Mouse (Mus musculus) neural tube, embryonic 15.5 days (tissue): Measurements from ENCODE around the gene Rex1bd. TPM values are rescaled to one million over a fixed set of nuclear protein-coding genes. Genes with fewer than 3 reads are reported as not detected.

Experiments
- ATAC-seq: fragments of 200-750 bp; cut with Nextera tagmentation; 2 replicates; pipeline ENCODE4 v1.8.0; 2017; ENCODE audit warnings: mild to moderate bottlenecking, moderate TSS enrichment, moderate library complexity; ENCODE audit not compliant: low FRiP score
- H3K27ac ChIP-seq: fragments of 300-500 bp; sonication (generic); replicated peaks from 2 replicates; pipeline ENCODE4 v1.5.1; 2015; ENCODE audit warnings: mild to moderate bottlenecking, inconsistent platforms
- H3K27me3 ChIP-seq: fragments of 300-500 bp; sonication (generic); replicated peaks from 2 replicates; pipeline ENCODE4 v1.6.1; 2015; ENCODE audit warnings: inconsistent platforms
- H3K36me3 ChIP-seq: fragments of 300-500 bp; sonication (generic); 2 replicates; pipeline ENCODE4 v1.6.1; 2015; ENCODE audit warnings: inconsistent platforms
- H3K4me1 ChIP-seq: fragments of 300-500 bp; sonication (generic); 2 replicates; pipeline ENCODE4 v1.6.1; 2015; ENCODE audit warnings: inconsistent platforms
- H3K4me2 ChIP-seq: fragments of 300-500 bp; sonication (generic); 2 replicates; pipeline ENCODE4 v1.6.1; 2015; ENCODE audit warnings: inconsistent platforms, mild to moderate bottlenecking, moderate library complexity
- H3K4me3 ChIP-seq: fragments of 300-500 bp; sonication (generic); replicated peaks from 2 replicates; pipeline ENCODE4 v1.5.1; 2015; ENCODE audit warnings: mild to moderate bottlenecking, inconsistent platforms
- H3K9ac ChIP-seq: fragments of 300-500 bp; sonication (generic); replicated peaks from 2 replicates; pipeline ENCODE4 v1.6.1; 2015; ENCODE audit warnings: mild to moderate bottlenecking, inconsistent platforms
- H3K9me3 ChIP-seq: fragments of 300-500 bp; sonication (generic); replicated peaks from 2 replicates; pipeline ENCODE4 v1.6.1; 2016; ENCODE audit warnings: inconsistent platforms
- WGBS: fragments of 180-500 bp; shearing (Covaris S2); methylation state at CpG from one replicate; pipeline ENCODE4 v1.1.7; 2015; ENCODE audit warnings: mixed read lengths; 5-methylcytosine and 5-hydroxymethylcytosine counted together
- polyA plus RNA-seq: library from polyadenylated mRNA; unstranded; fragments of >200 nt; fragmentation: Nextera tagmentation; extraction: Ambion mirVana; gene quantifications from 2 replicates; pipeline ENCODE4 v1.2.1, GENCODE M21; 2015

The Rex1bd gene
- polyA plus RNA-seq, 1 experiment from 2014 or later: 181 TPM

- Histone ChIP-seq H3K9ac (peak overlapping the region; percentile 91), H3K4me2 (peak overlapping the region; percentile 93), H3K4me3 (peak overlapping the region; percentile 88), H3K9me3 (no peaks in the 10 kb centered on the region), H3K4me1 (peaks cover 52% of the 10 kb centered on the region), H3K27ac (peak overlapping the region; percentile 97), H3K27me3 (no peaks in the 10 kb centered on the region), H3K36me3 (peaks cover 20% of the 10 kb centered on the region)
- ATAC-seq: no peak
- 15% methylated on average over 4 of the region's 4 CpGs for WGBS
These were observed 33.5 kb upstream of the Rex1bd start for GRCm38 (mm10) chr8:70540013-70540506.

- peak within 1 kb of the TSS; percentile 88 for H3K4me3 ChIP-seq
- ATAC-seq: peak; percentile 91
- H3K9ac ChIP-seq: peak within 1 kb of the TSS; percentile 91
- H3K27ac ChIP-seq: peak within 1 kb of the TSS; percentile 97
- under 1% methylated on average over 58 of the region's 58 CpGs for WGBS
- peaks cover 48% of the 10 kb centered on the region for H3K4me1 ChIP-seq
- H3K36me3 ChIP-seq: peaks cover 28% of the 10 kb centered on the region
- no peaks in the 10 kb centered on the region for H3K27me3 ChIP-seq
- H3K9me3 ChIP-seq: no peaks in the 10 kb centered on the region
- peak within 1 kb of the TSS; percentile 93 for H3K4me2 ChIP-seq
These were observed 32.7 kb upstream of the Rex1bd start, which contains the start of gene Ell for GRCm38 (mm10) chr8:70539077-70539813. TSS of gene Ell (plus strand) at chr8:70539457.

DNA sequence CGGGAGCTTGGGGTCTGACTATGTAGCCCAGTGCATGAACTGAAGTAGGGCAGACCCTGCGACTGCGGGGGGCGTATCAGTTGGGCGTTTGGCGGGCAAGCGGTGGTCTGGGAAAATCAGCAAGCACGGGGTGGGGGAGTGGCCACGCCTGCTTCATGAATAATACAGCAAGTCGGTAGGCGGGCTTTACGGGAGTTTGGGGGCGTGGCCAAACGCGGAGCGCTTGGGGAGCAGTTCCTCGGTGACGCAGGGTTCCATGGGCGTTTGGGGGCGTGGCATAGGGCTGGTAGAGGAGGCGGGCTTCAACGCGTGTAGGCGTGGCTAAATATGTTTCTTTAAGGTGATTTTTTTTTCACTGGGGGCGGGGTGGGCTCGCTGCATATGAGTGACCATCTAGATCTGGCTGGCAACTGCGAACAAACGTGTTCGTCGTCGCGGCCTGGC is 32.1 kb upstream of the Rex1bd start:
- H3K27ac ChIP-seq: peak overlapping the region; percentile 97
- peak; percentile 86 for ATAC-seq
- peaks cover 34% of the 10 kb centered on the region for H3K36me3 ChIP-seq
- under 1% methylated on average over 32 of the region's 32 CpGs for WGBS
- peaks cover 42% of the 10 kb centered on the region for H3K4me1 ChIP-seq
- H3K9me3 ChIP-seq: no peaks in the 10 kb centered on the region
- no peaks in the 10 kb centered on the region for H3K27me3 ChIP-seq
- peak overlapping the region; percentile 93 for H3K4me2 ChIP-seq
- peak overlapping the region; percentile 91 for H3K9ac ChIP-seq
- peak overlapping the region; percentile 88 for H3K4me3 ChIP-seq

DNA sequence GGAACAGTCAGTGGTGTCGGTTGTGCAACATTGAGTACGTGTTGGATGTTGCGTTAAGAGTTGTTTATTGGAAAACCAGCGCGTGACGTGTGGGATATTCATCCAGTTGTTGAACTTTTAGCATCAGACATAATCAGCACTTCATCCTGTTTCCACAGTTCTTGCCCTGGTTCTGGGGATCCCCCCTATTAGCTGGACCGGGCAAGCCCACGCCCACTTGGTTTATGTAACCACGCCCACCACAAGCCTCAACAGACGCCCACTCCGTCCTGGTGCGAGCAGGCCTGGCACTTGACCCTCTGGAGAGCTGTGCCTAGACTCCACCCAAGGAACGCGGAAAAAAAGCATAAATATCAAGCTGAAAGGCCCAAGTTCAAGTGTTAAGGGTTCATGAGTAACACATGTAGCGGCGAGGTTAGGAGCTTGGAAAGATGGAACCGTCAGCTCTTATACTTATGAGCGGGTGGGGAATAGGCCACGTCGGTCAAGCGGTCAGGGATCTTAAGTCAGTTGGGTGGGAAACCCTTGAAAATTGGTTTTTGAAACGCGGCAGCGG is 31.6 kb upstream of the Rex1bd start:
- H3K36me3 ChIP-seq: peaks cover 39% of the 10 kb centered on the region
- peak overlapping the region; percentile 97 for H3K27ac ChIP-seq
- peak overlapping the region; percentile 42 for H3K9ac ChIP-seq
- peak overlapping the region; percentile 93 for H3K4me2 ChIP-seq
- H3K4me3 ChIP-seq: peak overlapping the region; percentile 88
- H3K9me3 ChIP-seq: no peaks in the 10 kb centered on the region
- WGBS: 15% methylated on average over 24 of the region's 24 CpGs
- H3K4me1 ChIP-seq: peaks cover 38% of the 10 kb centered on the region
- no peaks in the 10 kb centered on the region for H3K27me3 ChIP-seq
- peak; percentile 7; the same call in 1 of the 2 replicates for ATAC-seq

- Histone ChIP-seq H3K4me3 (no peak overlapping the region), H3K4me1 (peaks cover 16% of the 10 kb centered on the region), H3K36me3 (peaks cover 63% of the 10 kb centered on the region), H3K27ac (no peak overlapping the region), H3K4me2 (no peak overlapping the region), H3K9me3 (no peaks in the 10 kb centered on the region), H3K9ac (no peak overlapping the region), H3K27me3 (no peaks in the 10 kb centered on the region)
- no peak for ATAC-seq
- 89% methylated on average over 2 of the region's 2 CpGs for WGBS
These were observed 29.1 kb upstream of the Rex1bd start for GRCm38 (mm10) chr8:70535701-70536100.

DNA sequence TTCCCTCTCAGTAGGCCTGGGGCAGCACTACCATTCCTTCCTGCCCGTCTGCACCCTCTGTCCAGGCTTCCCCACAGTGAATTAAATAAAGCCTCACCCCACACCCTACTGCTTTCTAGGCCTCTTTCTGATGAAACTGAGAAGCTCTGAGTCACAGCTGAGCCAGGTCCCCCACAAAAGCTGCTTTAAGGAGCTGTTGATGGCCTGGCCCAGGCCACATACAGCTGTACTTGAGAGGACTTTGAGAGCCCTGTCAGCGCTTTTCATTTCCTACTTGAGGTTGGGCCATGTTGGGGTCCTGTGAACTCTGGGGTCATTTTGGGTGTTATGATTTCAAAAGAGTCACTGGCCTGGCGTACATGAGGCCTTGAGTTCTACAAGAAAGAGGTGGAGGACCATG is 28.7 kb upstream of the Rex1bd start:
- no peak overlapping the region for H3K27ac ChIP-seq
- no peaks in the 10 kb centered on the region for H3K27me3 ChIP-seq
- ATAC-seq: no peak
- no peak overlapping the region for H3K4me2 ChIP-seq
- H3K9ac ChIP-seq: no peak overlapping the region
- peaks cover 12% of the 10 kb centered on the region for H3K4me1 ChIP-seq
- H3K36me3 ChIP-seq: peaks cover 66% of the 10 kb centered on the region
- 97% methylated on average over 3 of the region's 3 CpGs for WGBS
- no peaks in the 10 kb centered on the region for H3K9me3 ChIP-seq
- no peak overlapping the region for H3K4me3 ChIP-seq

GRCm38 (mm10) chr8:70534281-70534680 is 27.7 kb upstream of the Rex1bd start:
- WGBS: 97% methylated on average over 12 of the region's 12 CpGs
- no peaks in the 10 kb centered on the region for H3K27me3 ChIP-seq
- no peak for ATAC-seq

GRCm38 (mm10) chr8:70530314-70530713 is 23.8 kb upstream of the Rex1bd start:
- H3K27me3 ChIP-seq: no peaks in the 10 kb centered on the region
- H3K9ac ChIP-seq: no peak overlapping the region
- 93% methylated on average over 2 of the region's 2 CpGs for WGBS
- peaks cover 33% of the 10 kb centered on the region for H3K4me1 ChIP-seq
- H3K27ac ChIP-seq: no peak overlapping the region
- no peak overlapping the region for H3K4me3 ChIP-seq
- H3K9me3 ChIP-seq: no peaks in the 10 kb centered on the region
- ATAC-seq: no peak
- peaks cover 53% of the 10 kb centered on the region for H3K36me3 ChIP-seq
- H3K4me2 ChIP-seq: no peak overlapping the region

More at GRCm38 (mm10) chr8:70534281-70534680, 27.7 kb upstream of the Rex1bd start:
- H3K36me3 ChIP-seq: peaks cover 71% of the 10 kb centered on the region
- H3K27ac ChIP-seq: no peak overlapping the region
- H3K4me1 ChIP-seq: peaks cover 18% of the 10 kb centered on the region
- H3K9ac ChIP-seq: no peak overlapping the region
- H3K4me3 ChIP-seq: no peak overlapping the region
- no peak overlapping the region for H3K4me2 ChIP-seq
- no peaks in the 10 kb centered on the region for H3K9me3 ChIP-seq

DNA sequence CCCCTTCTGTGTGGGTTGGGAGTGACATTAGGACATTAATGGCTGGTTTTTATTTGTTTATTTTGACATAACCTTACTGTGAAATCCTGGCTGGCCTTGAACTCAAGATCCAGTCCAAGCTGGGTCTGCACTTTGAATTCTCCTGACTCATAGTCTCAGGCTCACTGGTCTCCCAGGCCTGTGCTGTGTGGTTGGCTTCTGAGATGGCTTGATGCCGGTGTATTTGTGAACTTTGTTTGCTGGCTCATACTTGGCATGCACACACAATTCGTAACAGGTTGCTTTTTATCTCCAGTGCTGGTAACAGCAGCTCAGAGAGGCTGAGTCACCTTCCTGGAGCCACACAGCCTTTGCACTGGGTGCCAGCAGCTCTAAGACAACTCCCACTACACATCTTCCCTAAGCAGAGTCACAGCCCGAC is 23.2 kb upstream of the Rex1bd start:
- no peaks in the 10 kb centered on the region for H3K27me3 ChIP-seq
- no peak overlapping the region for H3K27ac ChIP-seq
- no peak overlapping the region for H3K9ac ChIP-seq
- H3K4me2 ChIP-seq: no peak overlapping the region
- ATAC-seq: no peak
- H3K36me3 ChIP-seq: peaks cover 48% of the 10 kb centered on the region
- H3K4me1 ChIP-seq: peaks cover 33% of the 10 kb centered on the region
- H3K4me3 ChIP-seq: no peak overlapping the region
- WGBS: over 99% methylated on average over 3 of the region's 3 CpGs
- H3K9me3 ChIP-seq: no peaks in the 10 kb centered on the region

GRCm38 (mm10) chr8:70529299-70529698 is 22.7 kb upstream of the Rex1bd start:
- Histone ChIP-seq H3K4me3 (no peak overlapping the region), H3K4me1 (peaks cover 33% of the 10 kb centered on the region), H3K9ac (no peak overlapping the region), H3K4me2 (peak overlapping the region; percentile 15; the same call in 1 of the 2 replicates), H3K27me3 (no peaks in the 10 kb centered on the region), H3K36me3 (peaks cover 44% of the 10 kb centered on the region), H3K9me3 (no peaks in the 10 kb centered on the region), H3K27ac (no peak overlapping the region)
- ATAC-seq: no peak
- 85% methylated on average over 5 of the region's 5 CpGs for WGBS

- peaks cover 39% of the 10 kb centered on the region for H3K4me1 ChIP-seq
- H3K4me3 ChIP-seq: peak overlapping the region; percentile 80
- H3K36me3 ChIP-seq: peaks cover 34% of the 10 kb centered on the region
- peak overlapping the region; percentile 92 for H3K27ac ChIP-seq
- H3K27me3 ChIP-seq: no peaks in the 10 kb centered on the region
- H3K9me3 ChIP-seq: no peaks in the 10 kb centered on the region
- peak overlapping the region; percentile 93 for H3K9ac ChIP-seq
- no peak for ATAC-seq
- H3K4me2 ChIP-seq: peak overlapping the region; percentile 80
- WGBS: 34% methylated on average over 13 of the region's 13 CpGs
These were observed 21.7 kb upstream of the Rex1bd start for GRCm38 (mm10) chr8:70528182-70528797.
